Mouse (Mus musculus) spleen, postnatal 10 days (tissue): ENCODE measurements around the gene Gm20388.

Source experiments
- DNase-seq, 2 experiments: peaks; one replicate each; pipeline ENCODE4 v3.0.0; 2021 to 2022; ENCODE audit warnings: low spot score in 2 of 2

Gm20388 gene

GRCm38 (mm10) chr8:123678390-123678789 is 3767.7 kb downstream of the Gm20388 start:
- no peak for DNase-seq

DNA sequence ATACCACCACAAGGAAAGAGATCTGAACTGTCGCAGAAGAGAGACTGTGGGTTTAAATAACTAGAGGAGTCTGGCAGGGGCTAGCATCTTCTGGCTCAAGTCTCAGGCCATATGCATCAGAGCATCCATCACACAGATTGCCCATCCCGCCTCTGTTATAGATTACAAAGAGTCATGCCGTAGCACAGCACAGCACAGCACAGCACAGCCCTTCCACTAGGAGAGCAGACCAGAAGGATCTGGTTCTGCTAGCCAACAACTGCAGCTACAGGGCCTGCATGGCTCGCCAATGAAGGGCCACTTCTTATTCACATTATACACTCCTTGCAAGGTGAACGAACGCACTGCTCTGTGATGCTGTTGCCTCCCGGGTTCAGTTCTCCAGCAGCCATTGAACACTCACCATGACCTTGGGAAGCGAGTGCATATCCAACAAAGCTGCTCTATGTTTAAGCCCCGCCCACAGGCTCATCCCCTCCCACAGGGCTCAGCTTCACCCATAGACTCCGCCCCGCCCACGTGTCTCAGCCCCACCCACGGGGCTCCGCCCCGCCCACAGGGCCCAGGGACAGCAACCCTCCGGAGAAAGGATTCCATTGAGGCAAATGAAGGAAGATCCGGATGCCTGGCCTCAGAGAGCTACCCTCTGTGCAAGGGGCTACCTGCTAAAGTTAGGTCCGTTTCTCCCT is 3771.6 kb downstream of the Gm20388 start:
- DNase-seq: peak in 1 of 2 experiments; percentile 27

- DNase-seq: no peak
Observed at GRCm38 (mm10) chr8:123683321-123683720, 3772.7 kb downstream of the Gm20388 start.

DNA sequence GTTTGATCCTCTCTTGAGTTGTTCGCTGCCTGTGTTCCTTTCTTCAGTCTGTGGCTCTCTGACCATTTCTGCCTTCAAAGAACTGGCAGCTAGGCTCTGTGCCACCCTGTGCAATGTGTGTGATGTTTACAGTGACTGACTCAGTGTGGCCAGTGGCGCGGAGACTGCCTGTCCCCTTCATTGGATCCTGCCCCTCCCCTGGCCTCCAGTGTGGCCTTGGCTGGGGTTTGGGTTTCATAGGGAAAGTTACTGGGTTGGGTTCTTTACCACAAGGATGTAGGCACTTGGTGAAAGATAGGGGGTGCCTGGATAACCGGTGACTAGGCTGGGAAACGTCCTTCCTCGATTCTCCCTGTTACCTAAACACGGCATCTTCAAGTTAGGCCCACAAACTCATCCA is 3774.2 kb downstream of the Gm20388 start:
- DNase-seq: no peak

- no peak for DNase-seq
Observed at GRCm38 (mm10) chr8:123685477-123685876, 3774.8 kb downstream of the Gm20388 start.

GRCm38 (mm10) chr8:123687826-123688225 is 3777.2 kb downstream of the Gm20388 start:
- DNase-seq: no peak

GRCm38 (mm10) chr8:123692165-123692962 is 3781.7 kb downstream of the Gm20388 start:
- DNase-seq: no peak

DNA sequence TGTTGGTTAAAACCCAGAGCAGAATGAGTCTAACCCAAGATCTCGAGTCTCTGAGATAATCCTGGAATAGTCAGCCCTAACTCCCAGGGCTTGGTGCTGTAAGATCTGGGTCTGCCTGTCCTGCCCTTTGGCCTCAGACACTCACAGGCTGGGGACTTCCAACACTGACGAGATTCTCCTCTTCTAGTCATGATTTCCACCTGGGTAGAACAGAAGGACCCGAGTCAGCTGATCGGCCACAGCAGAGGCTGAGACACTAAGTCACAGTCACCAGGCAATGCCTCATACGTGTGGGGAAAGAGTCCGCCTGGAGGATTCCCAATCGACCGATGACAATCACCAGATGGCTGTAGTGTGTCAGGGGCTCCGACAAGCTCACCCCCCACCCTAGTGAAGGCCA is 3785.5 kb downstream of the Gm20388 start:
- no peak for DNase-seq

- DNase-seq: no peak
Observed at GRCm38 (mm10) chr8:123697329-123697728, 3786.7 kb downstream of the Gm20388 start.

DNA sequence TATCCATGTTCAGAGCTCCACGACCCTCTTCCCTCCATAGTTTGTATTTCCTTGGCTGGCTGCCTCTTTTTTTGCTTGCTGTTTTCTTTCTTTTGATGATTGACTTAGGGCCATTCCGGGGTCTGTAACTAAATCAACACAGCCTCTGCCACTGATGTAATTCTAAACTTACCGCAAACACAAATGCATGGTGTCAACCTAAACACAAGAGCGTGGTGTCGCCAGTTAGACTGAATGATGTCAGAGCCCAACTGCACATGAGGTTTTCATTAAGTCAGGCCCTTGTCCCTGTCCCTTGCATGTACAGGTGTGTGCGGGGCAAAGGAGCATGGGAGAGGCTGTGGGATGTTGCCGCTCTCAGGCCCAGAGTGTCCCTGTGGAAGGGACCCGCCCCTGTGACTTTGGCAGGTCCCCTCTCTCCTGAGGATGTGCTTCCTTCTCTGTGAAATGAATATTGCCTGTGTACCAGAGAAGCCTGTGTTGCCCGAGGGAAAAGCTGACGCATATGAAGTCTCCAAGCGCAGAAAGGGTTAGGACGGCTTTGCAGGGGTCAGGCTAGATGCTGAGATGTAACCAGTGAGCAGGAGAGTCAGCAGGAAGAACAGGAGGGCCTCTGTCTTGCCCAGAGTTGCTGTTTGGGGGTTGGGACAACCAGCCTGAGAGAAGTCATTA is 3789.9 kb downstream of the Gm20388 start:
- DNase-seq: no peak

GRCm38 (mm10) chr8:123701952-123702587 is 3791.4 kb downstream of the Gm20388 start:
- no peak for DNase-seq

GRCm38 (mm10) chr8:123705376-123705775 is 3794.7 kb downstream of the Gm20388 start:
- DNase-seq: no peak

DNA sequence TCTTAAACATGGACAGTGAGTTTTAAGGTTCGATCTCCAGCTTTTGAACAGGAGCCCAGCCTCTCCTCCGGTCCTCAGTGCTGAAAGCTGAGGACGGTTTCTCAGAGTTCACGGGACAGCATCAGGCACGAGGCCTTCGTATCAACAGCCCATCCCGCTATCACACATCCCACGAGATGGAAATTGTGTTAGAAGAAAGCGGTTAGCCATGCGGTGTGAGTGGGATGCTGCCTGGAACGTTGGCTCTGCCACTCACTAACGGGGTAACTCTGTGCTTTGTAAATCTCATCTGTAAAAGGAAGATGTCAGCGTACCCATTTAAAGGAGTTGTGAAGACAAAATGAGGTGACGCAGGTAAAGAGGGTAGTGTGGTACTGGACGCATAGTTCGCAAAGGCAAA is 3796.5 kb downstream of the Gm20388 start:
- DNase-seq: no peak

DNA sequence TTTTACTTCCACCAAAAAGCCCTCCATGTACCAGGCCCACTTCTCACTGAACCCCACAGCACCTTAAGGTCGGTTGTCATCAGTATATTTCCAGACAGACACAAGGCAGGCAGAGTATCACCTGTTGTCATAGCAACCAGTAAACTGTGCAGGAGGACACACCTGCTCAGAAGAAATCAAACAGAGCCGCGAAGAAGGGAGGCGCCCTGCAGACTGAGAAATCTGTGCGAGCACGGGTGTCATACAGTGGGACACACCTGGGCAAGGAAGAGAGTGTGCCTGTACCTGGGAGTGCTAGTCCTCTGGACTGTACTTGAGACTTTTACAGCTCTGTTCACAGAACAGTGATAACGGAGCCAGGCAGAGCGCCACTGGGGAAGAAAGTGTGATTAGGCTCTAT is 3798.1 kb downstream of the Gm20388 start:
- no peak for DNase-seq

GRCm38 (mm10) chr8:123710335-123710734 is 3799.7 kb downstream of the Gm20388 start:
- no peak for DNase-seq

DNA sequence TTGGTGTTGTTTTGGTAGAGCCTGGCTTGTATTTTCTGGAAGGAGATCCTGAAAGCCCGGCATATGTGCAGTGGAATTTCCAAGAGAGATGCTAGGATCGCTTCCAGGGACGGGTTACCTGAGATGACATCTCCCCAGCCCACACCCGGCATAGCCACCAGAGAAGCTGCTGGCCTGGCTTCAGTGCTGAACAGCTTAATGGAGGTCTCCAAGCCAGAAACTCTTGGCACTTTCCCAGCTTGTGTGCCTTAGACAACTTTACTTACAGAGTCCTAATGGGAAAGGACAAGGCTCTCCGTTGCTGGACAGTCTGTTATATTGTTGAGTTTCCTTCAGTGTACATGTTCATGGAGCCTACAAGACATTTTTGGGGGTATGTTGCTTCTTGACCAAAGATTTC is 3803.8 kb downstream of the Gm20388 start:
- DNase-seq: no peak

DNA sequence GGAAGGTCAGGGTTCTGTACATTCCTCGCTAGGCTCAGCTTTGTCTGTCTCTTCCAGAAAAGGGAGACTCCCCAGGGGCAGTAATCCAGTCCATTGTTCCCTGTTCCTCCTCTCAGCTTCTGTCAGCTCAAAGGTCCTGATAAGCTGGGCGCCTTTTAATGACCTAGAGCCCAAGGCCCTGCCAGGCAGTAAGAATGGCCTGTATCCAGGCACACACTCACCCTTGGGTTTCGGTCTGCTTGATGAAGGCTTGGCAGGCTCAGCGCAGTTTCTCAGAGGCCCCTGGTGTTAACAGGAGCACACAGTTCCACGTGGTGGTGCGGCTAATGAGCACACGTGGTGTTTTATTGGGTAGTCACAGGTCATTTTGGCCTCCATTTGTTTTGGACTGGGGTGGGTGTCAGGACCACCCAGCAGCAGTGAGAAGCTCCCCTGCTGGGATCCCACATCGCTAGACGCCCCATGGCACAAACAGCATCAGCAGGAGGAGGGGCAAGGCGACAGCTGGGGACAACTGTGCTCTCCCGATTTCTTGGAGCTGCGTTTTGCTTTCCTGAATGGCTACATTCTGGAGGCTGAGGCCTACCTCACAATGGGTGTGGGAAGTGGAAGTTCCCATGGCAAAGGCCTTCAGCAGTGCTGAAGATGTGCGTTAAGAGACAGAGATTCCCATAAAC is 3805.4 kb downstream of the Gm20388 start:
- DNase-seq: no peak

DNA sequence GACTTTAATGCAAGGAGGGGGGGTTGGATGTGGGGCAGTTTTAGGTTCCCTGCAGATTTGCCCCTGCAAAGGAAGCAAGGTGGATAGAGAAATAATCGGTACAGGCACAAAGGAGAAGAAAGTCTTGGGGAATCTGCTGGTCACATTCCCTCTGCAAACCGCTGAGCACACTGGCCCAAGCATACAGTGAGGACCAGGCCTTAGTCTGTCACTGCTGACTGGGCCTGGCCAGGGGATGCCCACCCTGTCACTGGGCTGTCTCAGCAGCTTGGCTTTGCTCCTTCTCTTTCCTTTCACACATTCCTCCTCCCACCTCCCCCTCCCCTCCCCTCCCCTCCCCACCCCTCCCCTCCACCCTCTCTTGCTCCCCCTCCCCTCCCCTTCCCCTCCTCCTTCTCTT is 3806.5 kb downstream of the Gm20388 start:
- DNase-seq: no peak

- DNase-seq: no peak
Observed at GRCm38 (mm10) chr8:123717516-123718490, 3807.2 kb downstream of the Gm20388 start.

DNA sequence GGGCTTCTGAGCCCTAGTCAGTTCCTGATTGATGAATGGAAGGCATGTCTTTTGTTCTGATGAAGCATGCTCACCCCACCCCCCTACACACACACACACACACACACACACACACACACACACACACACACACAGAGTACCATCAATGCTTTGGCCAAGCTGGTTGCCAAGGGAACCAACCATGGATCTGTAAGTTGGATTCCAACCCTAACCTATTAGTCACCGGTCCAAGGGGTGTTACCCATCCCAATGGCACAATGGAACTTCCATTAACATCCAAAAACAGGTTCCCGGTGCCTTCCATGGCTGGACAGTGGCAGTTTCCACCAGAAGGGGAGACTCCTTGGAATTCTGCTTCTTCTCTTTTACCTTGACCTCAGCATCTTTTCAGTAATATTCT is 3808.1 kb downstream of the Gm20388 start:
- DNase-seq: no peak
